Mouse (Mus musculus): ENCODE results near the gene Gm43638.
"Not testable (repeated sequence)": the region's sequence is repeated elsewhere in the genome, so short reads cannot be mapped to it uniquely, and the experiment has no call there.

Gm43638 gene

GRCm38 (mm10) chr5:87486706-87487105, at the start of gene Gm43638:
Gene Gm43638, minus strand, starts transcription at chr5:87486806.
- DNase-seq = not testable (repeated sequence)

- DNase-seq = no peak
Measured at GRCm38 (mm10) chr5:87535994-87536644, 49.5 kb upstream of the Gm43638 start.

GRCm38 (mm10) chr5:87532288-87532687, 45.7 kb upstream of the Gm43638 start:
- no peak for DNase-seq

GRCm38 (mm10) chr5:87523561-87523960, 37.0 kb upstream of the Gm43638 start:
- not testable (repeated sequence) for DNase-seq

GRCm38 (mm10) chr5:87505776-87506458, 19.3 kb upstream of the Gm43638 start:
- DNase-seq = peak in 1 of 2 experiments; percentile 1

GRCm38 (mm10) chr5:87502687-87503086, 16.1 kb upstream of the Gm43638 start:
- DNase-seq = no peak

- DNase-seq = no peak
Measured at GRCm38 (mm10) chr5:87499341-87499740, 12.7 kb upstream of the Gm43638 start.

DNA sequence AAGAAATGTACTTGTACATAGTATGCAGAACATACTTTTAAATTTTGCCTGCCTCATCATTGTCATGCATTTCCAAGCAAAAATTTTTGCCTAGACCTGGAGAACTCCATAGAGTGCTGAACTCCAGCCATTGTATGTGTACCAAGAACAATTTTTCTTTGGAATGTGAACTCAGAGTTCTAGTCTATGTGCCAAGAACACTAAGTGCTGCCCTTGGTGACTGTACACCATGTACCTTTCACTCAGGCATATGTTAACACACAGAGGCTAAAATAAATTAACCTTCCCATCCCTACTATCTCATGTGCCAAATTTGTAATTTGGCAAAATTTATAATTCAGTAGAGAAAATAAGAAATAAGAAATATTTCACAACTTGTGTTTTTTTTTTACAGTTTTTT, 12.3 kb upstream of the Gm43638 start:
- no peak for DNase-seq

DNA sequence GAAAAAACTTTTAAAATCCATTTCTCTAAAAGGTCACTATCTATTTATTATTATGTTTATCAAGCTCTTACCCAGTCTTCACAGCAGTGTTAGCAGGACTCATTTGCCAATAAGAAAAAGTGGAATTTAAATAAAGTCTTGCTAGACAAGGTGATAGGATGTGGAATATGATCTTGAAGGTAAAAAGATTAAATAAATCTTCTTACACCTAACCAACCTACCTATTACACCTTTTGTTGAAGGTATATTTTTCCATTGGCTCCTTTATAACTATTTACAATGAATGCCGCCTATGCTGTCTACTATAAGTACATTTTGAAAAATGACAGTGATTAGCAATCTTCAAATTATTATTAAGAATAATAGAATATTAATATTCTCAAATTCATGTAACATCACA, 4.2 kb upstream of the Gm43638 start, which contains the start of gene Ugt2a1:
Gene Ugt2a1, minus strand, starts transcription at position 101 of the 400 bp plus-strand sequence.
- DNase-seq = no peak

DNA sequence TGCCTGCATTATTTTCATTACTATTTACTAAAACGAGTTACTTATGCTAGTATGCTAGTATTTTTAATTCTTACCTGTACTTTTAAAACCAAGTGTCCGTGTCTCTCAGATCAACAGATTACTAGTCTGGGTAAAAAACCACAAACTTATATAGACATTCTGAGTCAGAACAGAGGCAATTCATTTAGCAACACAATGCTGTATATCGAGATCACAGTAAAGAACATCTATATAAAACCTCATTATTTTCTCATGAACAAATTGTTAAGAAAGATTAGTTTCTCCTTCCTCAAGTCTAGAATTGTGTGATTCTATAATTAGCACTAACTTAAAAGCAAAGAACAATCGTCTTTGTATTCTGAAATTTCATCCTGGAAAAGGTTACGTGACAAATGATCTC, 4.4 kb downstream of the Gm43638 start, which contains the start of gene Ugt2a2:
Gene Ugt2a2, minus strand, starts transcription at position 101 of the 400 bp plus-strand sequence.
- no peak for DNase-seq

DNA sequence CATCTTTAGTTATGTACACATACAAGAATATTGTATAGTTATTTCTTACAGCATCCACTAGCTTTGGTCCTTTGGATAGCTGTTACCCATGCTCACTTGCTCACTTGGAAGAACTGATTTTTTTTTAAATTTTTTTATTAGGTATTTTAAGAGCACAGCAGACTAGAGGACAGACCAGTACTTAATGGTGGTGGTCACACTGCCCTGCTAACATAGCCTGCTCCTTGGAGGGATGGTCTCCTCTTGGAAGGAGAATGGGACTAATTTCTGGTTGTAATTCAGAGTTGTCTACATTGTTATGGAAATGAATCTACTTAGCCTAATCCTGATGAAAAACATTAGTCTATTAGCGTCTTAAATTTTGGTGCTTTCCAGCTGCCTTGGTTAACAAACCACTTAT, 27.8 kb downstream of the Gm43638 start:
- DNase-seq = no peak

DNA sequence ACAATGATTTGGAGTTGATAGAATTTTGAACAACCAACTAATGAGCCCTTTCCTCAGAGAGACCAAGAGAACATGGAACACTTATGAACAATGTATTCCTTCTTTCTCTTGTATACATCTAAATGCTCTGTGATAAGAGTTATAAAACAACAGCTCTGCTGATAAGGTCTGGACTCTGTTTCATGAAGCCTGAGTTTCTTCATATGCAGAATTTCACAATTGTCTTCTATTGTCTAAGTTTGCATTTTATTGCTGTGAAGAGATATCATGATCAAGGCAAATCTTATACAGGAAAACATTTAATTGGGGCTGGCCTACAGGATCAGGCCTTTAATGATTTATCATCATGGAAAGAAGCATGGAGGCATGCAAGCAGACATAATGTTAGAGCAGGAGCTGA, 28.9 kb downstream of the Gm43638 start:
- no peak for DNase-seq

DNA sequence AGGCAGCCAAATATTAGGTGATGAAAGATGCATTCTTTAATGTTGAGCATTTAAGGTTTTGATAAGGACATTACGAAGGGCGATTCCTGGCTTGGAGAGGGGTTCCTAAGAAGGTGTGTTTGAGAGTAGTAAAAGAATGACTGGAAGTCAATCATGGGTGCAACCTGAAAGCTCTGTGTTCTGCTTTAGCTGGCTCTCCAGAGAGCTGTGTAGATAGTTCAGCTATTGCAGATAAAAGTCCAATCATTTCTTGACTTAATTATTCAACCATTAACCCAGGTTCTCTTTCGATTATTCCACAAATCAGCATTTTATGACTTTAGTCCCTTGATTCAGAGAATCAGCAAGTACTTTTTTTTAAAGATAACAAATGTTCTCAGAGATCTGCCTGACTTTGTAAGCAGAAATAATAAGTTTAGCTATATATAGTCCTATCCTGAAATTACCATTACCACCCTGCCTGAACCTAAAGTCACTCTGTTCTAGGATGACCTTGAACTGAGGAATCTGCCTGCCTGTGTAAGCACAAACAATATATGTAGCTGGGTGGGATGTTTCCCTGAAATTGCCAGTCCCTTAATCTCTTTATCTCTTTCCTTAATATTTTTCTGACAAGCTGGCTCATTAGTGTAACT, 30.3 kb downstream of the Gm43638 start:
- no peak for DNase-seq

- no peak for DNase-seq
Measured at GRCm38 (mm10) chr5:87455519-87455918, 31.1 kb downstream of the Gm43638 start.

DNA sequence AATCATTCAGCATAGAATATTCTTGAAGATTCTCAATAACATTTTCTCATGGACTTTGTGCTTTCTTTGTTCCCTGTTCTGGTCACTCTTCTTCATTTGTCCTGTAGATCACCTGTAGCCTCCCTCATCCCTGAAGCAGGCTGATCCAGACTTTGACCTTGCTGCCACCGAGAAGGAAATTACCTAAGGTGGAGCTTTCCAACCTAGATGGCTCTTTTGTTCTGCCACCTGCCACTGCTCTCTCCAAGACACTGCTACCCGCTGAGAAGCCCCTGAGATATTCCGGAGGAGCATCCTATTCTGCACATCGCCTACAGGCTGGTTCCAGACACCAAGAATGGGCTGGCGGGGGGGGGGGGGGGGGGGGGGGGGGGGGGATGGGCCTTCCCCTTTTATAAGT, 34.1 kb downstream of the Gm43638 start:
- not testable (repeated sequence) for DNase-seq

GRCm38 (mm10) chr5:87436264-87436663, 50.3 kb downstream of the Gm43638 start:
- peak in 1 of 2 experiments; percentile 1 for DNase-seq

DNA sequence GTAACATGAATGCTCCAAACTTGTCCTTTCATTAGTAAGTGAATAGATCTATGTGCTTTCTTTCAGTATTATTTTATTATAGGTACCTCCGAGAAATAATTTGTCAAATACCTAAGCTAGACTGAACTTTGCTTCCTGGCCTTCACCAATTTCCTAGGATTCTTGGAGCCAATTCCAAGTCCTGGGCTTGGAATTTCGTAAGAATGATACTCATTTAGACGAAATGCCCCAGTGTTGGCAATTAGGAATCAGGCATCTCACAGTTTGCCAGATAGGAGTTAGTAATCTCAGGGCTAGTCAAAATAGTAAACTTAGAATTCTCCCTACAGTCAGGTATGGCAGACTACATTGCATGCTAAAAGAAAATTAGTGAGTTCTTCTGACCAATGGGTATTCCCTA, 60.9 kb downstream of the Gm43638 start:
- DNase-seq = no peak

DNA sequence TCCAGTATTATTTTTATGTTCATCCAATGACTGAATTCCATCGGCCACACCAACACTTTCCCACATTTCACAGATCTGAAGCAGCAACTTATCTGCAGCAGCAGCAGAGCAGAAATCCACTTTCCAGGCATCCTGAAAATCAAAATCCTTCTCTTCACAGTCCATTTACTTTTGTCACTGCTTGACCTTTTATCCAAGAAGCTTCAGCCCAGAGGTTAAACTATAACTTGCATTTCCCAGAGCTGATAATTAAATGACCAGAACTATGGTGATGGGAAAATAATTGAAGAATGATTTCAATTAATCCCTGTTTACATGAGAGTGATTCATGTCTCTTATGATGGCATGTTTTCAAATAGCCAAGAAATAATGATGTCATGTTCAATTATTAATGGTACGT, 62.6 kb downstream of the Gm43638 start, which contains the start of gene Ugt2b38:
Gene Ugt2b38, minus strand, starts transcription at position 163 of the 400 bp plus-strand sequence.
- DNase-seq = not testable (repeated sequence)

Measured in cerebellum, postnatal 14 days (tissue).